8 mouse cellular contexts compared by ENCODE assay signal in the genomic region with DNA sequence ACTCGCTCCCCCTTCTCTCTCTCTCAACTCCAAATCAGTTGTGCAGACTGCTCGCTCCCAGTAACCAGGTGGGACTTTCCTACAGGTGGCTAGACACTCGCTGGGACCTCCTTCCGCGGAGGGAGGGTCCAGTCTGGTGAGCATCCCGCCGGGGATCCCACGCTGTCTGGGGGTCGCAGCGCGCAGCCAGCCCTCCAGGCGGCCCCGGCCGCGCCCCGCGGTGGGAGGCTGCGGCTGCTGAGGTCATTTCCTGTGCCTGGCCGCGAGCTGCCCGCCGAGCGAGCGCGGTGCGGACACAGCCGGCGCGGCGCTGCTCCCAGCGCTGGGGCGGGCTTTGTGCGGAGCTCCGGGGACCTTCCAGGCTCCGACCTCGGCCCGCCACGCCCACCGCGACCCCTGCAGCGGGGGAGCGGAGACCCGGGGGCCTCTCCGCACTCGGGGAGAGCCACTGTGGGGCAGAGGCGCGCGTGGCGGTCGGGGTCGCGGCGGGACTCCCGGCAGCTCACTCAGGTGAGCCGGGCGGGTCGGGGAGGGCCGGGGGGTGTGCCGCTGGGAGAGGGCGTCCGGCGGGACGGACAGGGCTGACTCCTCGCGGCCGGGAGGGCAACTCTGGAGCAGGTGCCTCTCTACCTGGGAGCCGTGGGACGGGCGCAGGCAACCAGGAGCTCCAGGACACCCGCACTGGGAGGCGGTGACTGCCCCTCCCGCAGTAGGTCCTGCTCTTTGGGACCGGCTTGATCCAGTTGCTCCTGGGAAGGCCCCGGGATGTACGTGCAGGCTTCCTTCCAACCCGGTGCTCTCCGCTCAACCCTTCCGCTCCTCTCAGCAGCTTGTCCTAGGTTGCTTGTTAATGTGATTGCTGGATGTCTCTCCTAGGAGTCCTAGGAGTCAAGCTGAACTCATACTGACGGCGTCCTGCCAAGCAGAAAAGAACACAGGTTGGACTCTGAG. TPM values are rescaled to one million over a fixed set of nuclear protein-coding genes. Genes with fewer than 3 reads are reported as not detected.
DNase-seq lines count a peak whose midpoint lies in the region; ATAC-seq and TF ChIP-seq lines count a peak whose summit lies in the region.

A gene (plus strand): TSS at position 253 of the 951 bp plus-strand sequence.

- peak within 1 kb of the TSS; percentile 77 for H3K9ac ChIP-seq in forebrain, embryonic 16.5 days (replicated peaks; ENCODE audit: low read depth, low read length)
- peak within 1 kb of the TSS; percentile 85 for H3K9ac ChIP-seq in hindbrain, embryonic 13.5 days

- H3K27me3 ChIP-seq in erythroblast, embryonic 14.5 days (ENCODE audit: control insufficient read depth), result peaks cover 49% of the 10 kb centered on the region
- no peaks in the 10 kb centered on the region for H3K27me3 ChIP-seq in forebrain, embryonic 16.5 days (replicated peaks; ENCODE audit: control insufficient read depth, insufficient read depth, low read length)
- no peaks in the 10 kb centered on the region for H3K27me3 ChIP-seq in hindbrain, embryonic 13.5 days
- H3K27me3 ChIP-seq in spleen, adult 2 months (ENCODE audit: control insufficient read depth, insufficient read depth, low read length), result peaks cover 11% of the 10 kb centered on the region

- intact Hi-C loops in left cerebral cortex, postnatal 36 days (cut with DNase I), result no loop called here

- peak; percentile 50 for DNase-seq in cerebellum, adult 11 months
- peak in 1 of 2 experiments; percentile 37 for DNase-seq in left cerebral cortex, postnatal 36 days (ENCODE audit: low spot score in 2 of 2)
- peak in 1 of 2 experiments; percentile 21 for DNase-seq in spleen, adult 2 months (ENCODE audit: low read depth in 1 of 2, low spot score in 2 of 2)

- under 1% methylated on average over 78 of the region's 80 CpGs for WGBS in forebrain, embryonic 16.5 days
- 1% methylated on average over 76 of the region's 80 CpGs for WGBS in hindbrain, embryonic 13.5 days
- WGBS in spleen, adult 2 months, result 2% methylated on average over 77 of the region's 80 CpGs

- TF ChIP-seq POLR2A in spleen, adult 2 months (IDR thresholded peaks at IDR 0.05; ENCODE audit: low read depth, low read length), result no peak

- H3K4me3 ChIP-seq in erythroblast, embryonic 14.5 days (replicated peaks), result peak within 1 kb of the TSS; percentile 52
- H3K4me3 ChIP-seq in forebrain, embryonic 16.5 days (replicated peaks; ENCODE audit: low read length), result peak within 1 kb of the TSS; percentile 75
- H3K4me3 ChIP-seq in hindbrain, embryonic 13.5 days, result peak within 1 kb of the TSS; percentile 80
- H3K4me3 ChIP-seq in spleen, adult 2 months (ENCODE audit: extremely low read depth, insufficient read depth, insufficient read length), result peak within 1 kb of the TSS; percentile 61

- no peak within 1 kb of the TSS for H3K27ac ChIP-seq in forebrain, embryonic 16.5 days (ENCODE audit: low read length)
- H3K27ac ChIP-seq in hindbrain, embryonic 13.5 days, result peak within 1 kb of the TSS; percentile 71; the same call in 1 of the 2 replicates
- no peak within 1 kb of the TSS for H3K27ac ChIP-seq in spleen, adult 2 months (ENCODE audit: insufficient read depth, low read length)

- ATAC-seq in erythroblast, adult 5-6 weeks (replicated peaks; ENCODE audit: low FRiP score, poor library complexity, severe bottlenecking), result no peak
- peak; percentile 91 for ATAC-seq in forebrain, embryonic 16.5 days
- ATAC-seq in hindbrain, embryonic 13.5 days (ENCODE audit: low FRiP score), result peak; percentile 85
- peak; percentile 17; the same call in 1 of the 2 replicates for ATAC-seq in megakaryocyte-erythroid progenitor cell, adult 5-6 weeks (replicated peaks; ENCODE audit: low FRiP score, low TSS enrichment, poor library complexity, severe bottlenecking)

- no peaks in the 10 kb centered on the region for H3K36me3 ChIP-seq in erythroblast, embryonic 14.5 days (ENCODE audit: control insufficient read depth)
- H3K36me3 ChIP-seq in forebrain, embryonic 16.5 days (ENCODE audit: control insufficient read depth, insufficient read depth), result no peaks in the 10 kb centered on the region
- no peaks in the 10 kb centered on the region for H3K36me3 ChIP-seq in hindbrain, embryonic 13.5 days
- H3K36me3 ChIP-seq in spleen, adult 2 months (ENCODE audit: control insufficient read depth, insufficient read depth, low read length), result no peaks in the 10 kb centered on the region

- peaks cover 6% of the 10 kb centered on the region for H3K4me1 ChIP-seq in erythroblast, embryonic 14.5 days (ENCODE audit: control insufficient read depth)
- peaks cover 12% of the 10 kb centered on the region; the same call in 1 of the 2 replicates for H3K4me1 ChIP-seq in forebrain, embryonic 16.5 days (replicated peaks; ENCODE audit: control insufficient read depth, insufficient read depth, low read length)
- H3K4me1 ChIP-seq in hindbrain, embryonic 13.5 days (replicated peaks), result peaks cover 12% of the 10 kb centered on the region
- peaks cover 10% of the 10 kb centered on the region; the same call in 1 of the 2 replicates for H3K4me1 ChIP-seq in spleen, adult 2 months (ENCODE audit: control insufficient read depth, insufficient read depth, insufficient read length)

- no peak for TF ChIP-seq CTCF in spleen, adult 2 months (IDR thresholded peaks at IDR 0.05; ENCODE audit: extremely low read depth, insufficient read depth, insufficient read length, insufficient replicate concordance)

- H3K9me3 ChIP-seq in erythroblast, embryonic 14.5 days (ENCODE audit: control insufficient read depth, low read length), result no peaks in the 10 kb centered on the region; the same call in 1 of the 2 replicates
- H3K9me3 ChIP-seq in forebrain, embryonic 16.5 days (ENCODE audit: control insufficient read depth, low read length), result no peaks in the 10 kb centered on the region
- H3K9me3 ChIP-seq in hindbrain, embryonic 13.5 days, result no peaks in the 10 kb centered on the region

- peak within 1 kb of the TSS; percentile 96 for H3K4me2 ChIP-seq in forebrain, embryonic 16.5 days (ENCODE audit: low read length)
- H3K4me2 ChIP-seq in hindbrain, embryonic 13.5 days, result peak within 1 kb of the TSS; percentile 95

RNA-seq across cellular contexts. Expression of the gene that starts here (rescaled TPM):
- polyA plus RNA-seq in erythroblast, embryonic 14.5 days (2012), result not detected in 2 replicates
- total RNA-seq in erythroblast, adult 5-6 weeks (2015; ENCODE audit: low replicate concordance), result not detected in 2 replicates
- not detected in 2 replicates for total RNA-seq in erythroblast, adult 5-6 weeks (2017; ENCODE audit: low replicate concordance)
- 2.1 and 2.5 TPM in 2 replicates for polyA plus RNA-seq in forebrain, embryonic 16.5 days (2015; fragmentation: Nextera tagmentation; extraction: Ambion mirVana)
- 2.1 and 2.5 TPM in 2 replicates for polyA plus RNA-seq in hindbrain, embryonic 13.5 days (2015; fragmentation: Nextera tagmentation; extraction: Ambion mirVana)
- 10 to 100 TPM; 11.3 to 23.6 TPM for total RNA-seq in left cerebral cortex, postnatal 36 days (2021)
- total RNA-seq in megakaryocyte-erythroid progenitor cell, adult 5-6 weeks (2014; fragmentation: Nextera tagmentation), result not detected in 2 replicates
- total RNA-seq in megakaryocyte-erythroid progenitor cell, adult 5-6 weeks (2017), result not detected in 2 replicates
- 0.22 and 0.28 TPM in 2 replicates for polyA plus RNA-seq in spleen, adult 2 months (2012; rRNA removed)

Comparison
In these comparisons a context has a peak if more than half of its experiments do, and no peak if none do; other contexts are left out.
1. RNA of the gene that starts here (total RNA-seq): 11.3 to 23.6 TPM in left cerebral cortex, postnatal 36 days; not detected in erythroblast, adult 5-6 weeks and not detected in megakaryocyte-erythroid progenitor cell, adult 5-6 weeks; every median in the first group is over 10 times any median in the second.
2. Peak in ATAC-seq in megakaryocyte-erythroid progenitor cell, adult 5-6 weeks; RNA of the gene not detected or under 1 TPM.
3. Peak in every context shown above with its lines, with median percentiles within 50 percentile points of each other: H3K4me3 ChIP-seq.